Mouse (Mus musculus): ENCODE results near the gene Glt6d1. TPM values are rescaled to one million over a fixed set of nuclear protein-coding genes. Genes with fewer than 3 reads are reported as not detected.

The Glt6d1 gene
- polyA plus RNA-seq, 1 experiment, result 62.6 TPM

- Histone ChIP-seq H3K4me1 (ENCODE audit: control insufficient read depth, insufficient read depth, low read length) (peaks cover 3% of the 10 kb centered on the region), H3K4me3 (ENCODE audit: control insufficient read depth, low read depth, low read length) (no peak overlapping the region), H3K27me3 (ENCODE audit: control insufficient read depth, insufficient read depth, low read length) (no peaks in the 10 kb centered on the region), H3K27ac (ENCODE audit: control insufficient read depth, insufficient read depth, low read depth, low read length) (no peak overlapping the region), H3K36me3 (ENCODE audit: control insufficient read depth, insufficient read depth, low read length) (no peaks in the 10 kb centered on the region)
- TF ChIP-seq CTCF (IDR thresholded peaks at IDR 0.05; ENCODE audit: control insufficient read depth, insufficient read depth, insufficient replicate concordance, low read depth, low read length) (no peak), POLR2A (IDR thresholded peaks at IDR 0.05; ENCODE audit: control insufficient read depth, low read depth, low read length) (no peak)
Observed at GRCm38 (mm10) chr2:25853998-25854397, 38.4 kb upstream of the Glt6d1 start.

GRCm38 (mm10) chr2:25852626-25853025, 37.0 kb upstream of the Glt6d1 start:
- H3K4me3 ChIP-seq (ENCODE audit: control insufficient read depth, low read depth, low read length), result no peak overlapping the region
- H3K27me3 ChIP-seq (ENCODE audit: control insufficient read depth, insufficient read depth, low read length), result no peaks in the 10 kb centered on the region
- no peak for TF ChIP-seq CTCF (IDR thresholded peaks at IDR 0.05; ENCODE audit: control insufficient read depth, insufficient read depth, insufficient replicate concordance, low read depth, low read length)
- H3K36me3 ChIP-seq (ENCODE audit: control insufficient read depth, insufficient read depth, low read length), result no peaks in the 10 kb centered on the region
- H3K27ac ChIP-seq (ENCODE audit: control insufficient read depth, insufficient read depth, low read depth, low read length), result no peak overlapping the region
- peaks cover 3% of the 10 kb centered on the region for H3K4me1 ChIP-seq (ENCODE audit: control insufficient read depth, insufficient read depth, low read length)

GRCm38 (mm10) chr2:25850330-25850729, 34.7 kb upstream of the Glt6d1 start:
- Histone ChIP-seq H3K4me3 (ENCODE audit: control insufficient read depth, low read depth, low read length) (no peak overlapping the region), H3K4me1 (ENCODE audit: control insufficient read depth, insufficient read depth, low read length) (peaks cover 16% of the 10 kb centered on the region), H3K36me3 (ENCODE audit: control insufficient read depth, insufficient read depth, low read length) (no peaks in the 10 kb centered on the region), H3K27me3 (ENCODE audit: control insufficient read depth, insufficient read depth, low read length) (no peaks in the 10 kb centered on the region), H3K27ac (ENCODE audit: control insufficient read depth, insufficient read depth, low read depth, low read length) (no peak overlapping the region)
- TF ChIP-seq POLR2A (IDR thresholded peaks at IDR 0.05; ENCODE audit: control insufficient read depth, low read depth, low read length) (no peak), CTCF (IDR thresholded peaks at IDR 0.05; ENCODE audit: control insufficient read depth, insufficient read depth, insufficient replicate concordance, low read depth, low read length) (peak; percentile 67)

GRCm38 (mm10) chr2:25847226-25847625, 31.6 kb upstream of the Glt6d1 start, which contains the start of gene Sohlh1:
Sohlh1 (minus strand) TSS chr2:25847248.
- Histone ChIP-seq H3K4me1 (ENCODE audit: control insufficient read depth, insufficient read depth, low read length) (peaks cover 12% of the 10 kb centered on the region), H3K36me3 (ENCODE audit: control insufficient read depth, insufficient read depth, low read length) (no peaks in the 10 kb centered on the region), H3K4me3 (ENCODE audit: control insufficient read depth, low read depth, low read length) (peak within 1 kb of the TSS; percentile 73), H3K27me3 (ENCODE audit: control insufficient read depth, insufficient read depth, low read length) (no peaks in the 10 kb centered on the region), H3K27ac (ENCODE audit: control insufficient read depth, insufficient read depth, low read depth, low read length) (peak within 1 kb of the TSS; percentile 27)
- TF ChIP-seq POLR2A (IDR thresholded peaks at IDR 0.05; ENCODE audit: control insufficient read depth, low read depth, low read length), result no peak
- no peak for TF ChIP-seq CTCF (IDR thresholded peaks at IDR 0.05; ENCODE audit: control insufficient read depth, insufficient read depth, insufficient replicate concordance, low read depth, low read length)

- TF ChIP-seq CTCF (IDR thresholded peaks at IDR 0.05; ENCODE audit: control insufficient read depth, insufficient read depth, insufficient replicate concordance, low read depth, low read length) (no peak), POLR2A (IDR thresholded peaks at IDR 0.05; ENCODE audit: control insufficient read depth, low read depth, low read length) (no peak)
- Histone ChIP-seq H3K4me1 (ENCODE audit: control insufficient read depth, insufficient read depth, low read length) (peaks cover 12% of the 10 kb centered on the region), H3K4me3 (ENCODE audit: control insufficient read depth, low read depth, low read length) (peak overlapping the region; percentile 73), H3K27ac (ENCODE audit: control insufficient read depth, insufficient read depth, low read depth, low read length) (peak overlapping the region; percentile 27; the same call in 1 of the 2 replicates), H3K36me3 (ENCODE audit: control insufficient read depth, insufficient read depth, low read length) (no peaks in the 10 kb centered on the region), H3K27me3 (ENCODE audit: control insufficient read depth, insufficient read depth, low read length) (no peaks in the 10 kb centered on the region)
Observed at GRCm38 (mm10) chr2:25846516-25846915, 30.9 kb upstream of the Glt6d1 start.

GRCm38 (mm10) chr2:25844097-25844496, 28.4 kb upstream of the Glt6d1 start:
- H3K27ac ChIP-seq (ENCODE audit: control insufficient read depth, insufficient read depth, low read depth, low read length), result no peak overlapping the region
- H3K4me3 ChIP-seq (ENCODE audit: control insufficient read depth, low read depth, low read length), result no peak overlapping the region
- H3K27me3 ChIP-seq (ENCODE audit: control insufficient read depth, insufficient read depth, low read length), result no peaks in the 10 kb centered on the region
- no peaks in the 10 kb centered on the region for H3K36me3 ChIP-seq (ENCODE audit: control insufficient read depth, insufficient read depth, low read length)
- H3K4me1 ChIP-seq (ENCODE audit: control insufficient read depth, insufficient read depth, low read length), result peaks cover 12% of the 10 kb centered on the region
- TF ChIP-seq CTCF (IDR thresholded peaks at IDR 0.05; ENCODE audit: control insufficient read depth, insufficient read depth, insufficient replicate concordance, low read depth, low read length) (no peak), POLR2A (IDR thresholded peaks at IDR 0.05; ENCODE audit: control insufficient read depth, low read depth, low read length) (no peak)

- no peak overlapping the region for H3K4me3 ChIP-seq (ENCODE audit: control insufficient read depth, low read depth, low read length)
- H3K27me3 ChIP-seq (ENCODE audit: control insufficient read depth, insufficient read depth, low read length), result no peaks in the 10 kb centered on the region
- peaks cover 12% of the 10 kb centered on the region for H3K4me1 ChIP-seq (ENCODE audit: control insufficient read depth, insufficient read depth, low read length)
- TF ChIP-seq POLR2A (IDR thresholded peaks at IDR 0.05; ENCODE audit: control insufficient read depth, low read depth, low read length) (no peak), CTCF (IDR thresholded peaks at IDR 0.05; ENCODE audit: control insufficient read depth, insufficient read depth, insufficient replicate concordance, low read depth, low read length) (no peak)
- no peaks in the 10 kb centered on the region for H3K36me3 ChIP-seq (ENCODE audit: control insufficient read depth, insufficient read depth, low read length)
- H3K27ac ChIP-seq (ENCODE audit: control insufficient read depth, insufficient read depth, low read depth, low read length), result no peak overlapping the region
Observed at GRCm38 (mm10) chr2:25842758-25843157, 27.1 kb upstream of the Glt6d1 start.

- Histone ChIP-seq H3K4me3 (ENCODE audit: control insufficient read depth, low read depth, low read length) (no peak overlapping the region), H3K27me3 (ENCODE audit: control insufficient read depth, insufficient read depth, low read length) (no peaks in the 10 kb centered on the region), H3K36me3 (ENCODE audit: control insufficient read depth, insufficient read depth, low read length) (no peaks in the 10 kb centered on the region), H3K27ac (ENCODE audit: control insufficient read depth, insufficient read depth, low read depth, low read length) (no peak overlapping the region), H3K4me1 (ENCODE audit: control insufficient read depth, insufficient read depth, low read length) (peaks cover 10% of the 10 kb centered on the region)
- TF ChIP-seq CTCF (IDR thresholded peaks at IDR 0.05; ENCODE audit: control insufficient read depth, insufficient read depth, insufficient replicate concordance, low read depth, low read length) (no peak), POLR2A (IDR thresholded peaks at IDR 0.05; ENCODE audit: control insufficient read depth, low read depth, low read length) (no peak)
Observed at GRCm38 (mm10) chr2:25842161-25842560, 26.5 kb upstream of the Glt6d1 start.
